Mouse (Mus musculus) ES-E14 (cell line): ENCODE measurements around the gene Mafk.

ENCODE experiments used
- CHD2 ChIP-seq: IDR thresholded peaks from 2 replicates; pipeline ENCODE4 v1.6.1; 2014; ENCODE audit warnings: mild to moderate bottlenecking, low read depth, low read length, inconsistent platforms
- HCFC1 ChIP-seq: IDR thresholded peaks from 2 replicates; pipeline ENCODE4 v1.6.1; 2012; ENCODE audit warnings: low read length, inconsistent platforms, borderline replicate concordance; ENCODE audit not compliant: insufficient read depth
- MAFK ChIP-seq: IDR thresholded peaks from 2 replicates; pipeline ENCODE4 v1.6.1; 2014; ENCODE audit warnings: mild to moderate bottlenecking, low read depth, low read length, inconsistent platforms; ENCODE audit not compliant: insufficient read depth
- ZC3H11A ChIP-seq: IDR thresholded peaks from 2 replicates; pipeline ENCODE4 v1.6.1; 2012; ENCODE audit warnings: low read depth, mild to moderate bottlenecking, inconsistent platforms, low read length, borderline replicate concordance
- ZNF384 ChIP-seq: IDR thresholded peaks from 2 replicates; pipeline ENCODE4 v1.6.1; 2012; ENCODE audit warnings: low read depth, low read length, inconsistent platforms

GRCm38 (mm10) chr5:139805924-139806323, 14.6 kb downstream of the Mafk start:
- no peak for TF ChIP-seq ZNF384
- no peak for TF ChIP-seq CHD2
- no peak for TF ChIP-seq MAFK
- TF ChIP-seq HCFC1 = no peak
- TF ChIP-seq ZC3H11A = no peak
